Mouse (Mus musculus) embryonic facial prominence, embryonic 15.5 days (tissue): Measurements from ENCODE around the gene Them5. TPM values are rescaled to one million over a fixed set of nuclear protein-coding genes. Genes with fewer than 3 reads are reported as not detected.

ENCODE experiments used
- ATAC-seq: fragments of 200-750 bp; cut with Nextera tagmentation; 2 replicates; pipeline ENCODE4 v1.8.0; 2017; ENCODE audit warnings: low read depth, moderate TSS enrichment; ENCODE audit not compliant: insufficient number of reproducible peaks, low FRiP score, low TSS enrichment
- H3K27ac ChIP-seq: fragments of 300-500 bp; sonication (generic); replicated peaks from 2 replicates; pipeline ENCODE4 v1.5.1; 2015; ENCODE audit warnings: mild to moderate bottlenecking, inconsistent platforms
- H3K27me3 ChIP-seq: fragments of 300-500 bp; sonication (generic); 2 replicates; pipeline ENCODE4 v1.6.1; 2015; ENCODE audit warnings: inconsistent platforms
- H3K36me3 ChIP-seq: fragments of 300-500 bp; sonication (generic); 2 replicates; pipeline ENCODE4 v1.6.1; 2015; ENCODE audit warnings: mild to moderate bottlenecking, inconsistent platforms
- H3K4me1 ChIP-seq: fragments of 300-500 bp; sonication (generic); 2 replicates; pipeline ENCODE4 v1.6.1; 2015; ENCODE audit warnings: inconsistent platforms
- H3K4me2 ChIP-seq: fragments of 300-500 bp; sonication (generic); replicated peaks from 2 replicates; pipeline ENCODE4 v1.6.1; 2015; ENCODE audit warnings: mild to moderate bottlenecking, inconsistent platforms
- H3K4me3 ChIP-seq: fragments of 300-500 bp; sonication (generic); replicated peaks from 2 replicates; pipeline ENCODE4 v1.5.1; 2015; ENCODE audit warnings: mild to moderate bottlenecking, inconsistent platforms
- H3K9ac ChIP-seq: fragments of 300-500 bp; sonication (generic); 2 replicates; pipeline ENCODE4 v1.6.1; 2015; ENCODE audit warnings: inconsistent platforms
- H3K9me3 ChIP-seq: fragments of 300-500 bp; sonication (generic); replicated peaks from 2 replicates; pipeline ENCODE4 v1.6.1; 2016; ENCODE audit warnings: inconsistent platforms
- WGBS: fragments of 180-500 bp; shearing (Covaris S2); methylation state at CpG from one replicate; pipeline ENCODE4 v1.1.7; 2015; 5-methylcytosine and 5-hydroxymethylcytosine counted together
- polyA plus RNA-seq: library from polyadenylated mRNA; unstranded; fragments of >200 nt; fragmentation: Nextera tagmentation; extraction: Ambion mirVana; gene quantifications from 2 replicates; pipeline ENCODE4 v1.2.1, GENCODE M21; 2015

Gene Them5
- polyA plus RNA-seq, 1 experiment from 2014 or later = 99.8 TPM

DNA sequence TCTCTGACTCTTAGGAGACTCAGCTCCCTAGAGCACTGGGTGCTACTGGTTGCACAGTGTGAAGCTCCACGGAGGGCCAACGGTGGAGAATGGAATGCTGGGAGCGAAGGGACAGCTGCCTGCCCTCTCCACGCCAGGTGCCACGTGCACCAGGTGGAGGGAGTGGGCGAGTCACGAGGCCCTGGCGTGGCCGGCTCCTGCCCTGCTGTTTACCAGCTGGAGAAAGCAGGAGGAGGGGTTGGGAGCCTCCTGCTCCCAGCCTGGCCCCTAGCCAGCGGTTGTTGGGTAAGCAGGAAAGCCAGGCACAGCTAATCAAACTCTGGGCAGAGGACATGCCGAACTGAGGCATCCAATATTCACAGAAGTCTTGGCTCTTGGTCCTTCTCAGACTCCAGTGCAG is 29.7 kb downstream of the Them5 start:
- ATAC-seq = peak; percentile 41
- H3K4me3 ChIP-seq = peak overlapping the region; percentile 12; the same call in 1 of the 2 replicates
- peaks cover 29% of the 10 kb centered on the region for H3K4me1 ChIP-seq
- no peak overlapping the region for H3K9ac ChIP-seq
- H3K27ac ChIP-seq = peak overlapping the region; percentile 49
- no peaks in the 10 kb centered on the region for H3K27me3 ChIP-seq
- no peaks in the 10 kb centered on the region for H3K9me3 ChIP-seq
- WGBS = 6% methylated on average over 11 of the region's 11 CpGs
- peak overlapping the region; percentile 40 for H3K4me2 ChIP-seq
- no peaks in the 10 kb centered on the region for H3K36me3 ChIP-seq

DNA sequence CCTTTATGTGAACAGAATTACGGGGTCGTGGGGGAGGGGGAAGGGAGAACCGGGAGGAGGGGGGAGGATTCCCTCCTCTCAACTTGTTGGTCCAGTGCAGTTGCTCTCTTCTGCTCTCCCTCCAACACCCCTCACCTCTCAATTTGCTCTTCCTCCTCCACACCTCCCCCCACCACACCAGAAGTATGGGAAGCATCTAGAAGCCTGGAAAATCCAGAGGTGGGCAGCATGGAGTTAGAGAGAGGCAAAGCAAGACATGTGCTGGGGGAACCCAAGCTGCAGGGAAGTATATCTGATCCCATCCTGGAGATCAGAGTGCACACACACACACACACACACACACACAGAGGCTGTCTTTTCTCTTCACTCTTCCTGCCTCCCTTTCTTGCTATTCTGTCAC is 30.1 kb downstream of the Them5 start:
- Histone ChIP-seq H3K9ac (no peak overlapping the region), H3K4me3 (peak overlapping the region; percentile 12; the same call in 1 of the 2 replicates), H3K27me3 (no peaks in the 10 kb centered on the region), H3K36me3 (no peaks in the 10 kb centered on the region), H3K9me3 (no peaks in the 10 kb centered on the region), H3K4me1 (peaks cover 31% of the 10 kb centered on the region), H3K4me2 (peak overlapping the region; percentile 40), H3K27ac (no peak overlapping the region)
- WGBS = 4% methylated on average over 3 of the region's 3 CpGs
- ATAC-seq = no peak

DNA sequence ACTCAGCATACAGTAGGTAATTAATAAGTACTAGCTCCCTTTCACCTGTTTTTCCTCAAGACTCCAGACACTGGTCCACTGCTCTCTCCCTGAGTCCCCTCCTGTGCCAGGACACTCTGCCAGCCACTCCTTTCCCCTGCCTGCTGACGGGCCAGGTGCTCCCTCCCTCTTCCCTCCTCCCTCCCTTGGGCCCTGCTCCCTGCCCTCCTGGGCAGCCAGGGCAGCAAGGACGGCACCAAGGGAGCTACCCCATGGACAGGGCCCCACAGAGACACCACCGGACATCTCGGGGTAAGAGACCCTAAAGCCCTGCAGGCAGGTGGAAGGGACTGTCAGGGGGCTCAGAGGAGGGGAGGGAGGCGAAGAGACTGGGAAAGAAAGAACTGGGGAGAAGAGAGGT is 30.7 kb downstream of the Them5 start, which contains the start of gene Rorc:
Gene Rorc, plus strand, starts transcription at position 154 of the 400 bp plus-strand sequence.
- WGBS = 20% methylated on average over 5 of the region's 5 CpGs
- H3K36me3 ChIP-seq = no peaks in the 10 kb centered on the region
- peaks cover 37% of the 10 kb centered on the region for H3K4me1 ChIP-seq
- peak within 1 kb of the TSS; percentile 49 for H3K27ac ChIP-seq
- H3K27me3 ChIP-seq = no peaks in the 10 kb centered on the region
- H3K9me3 ChIP-seq = no peaks in the 10 kb centered on the region
- H3K4me2 ChIP-seq = peak within 1 kb of the TSS; percentile 42
- peak within 1 kb of the TSS; percentile 29 for H3K4me3 ChIP-seq
- ATAC-seq = no peak
- no peak within 1 kb of the TSS for H3K9ac ChIP-seq

DNA sequence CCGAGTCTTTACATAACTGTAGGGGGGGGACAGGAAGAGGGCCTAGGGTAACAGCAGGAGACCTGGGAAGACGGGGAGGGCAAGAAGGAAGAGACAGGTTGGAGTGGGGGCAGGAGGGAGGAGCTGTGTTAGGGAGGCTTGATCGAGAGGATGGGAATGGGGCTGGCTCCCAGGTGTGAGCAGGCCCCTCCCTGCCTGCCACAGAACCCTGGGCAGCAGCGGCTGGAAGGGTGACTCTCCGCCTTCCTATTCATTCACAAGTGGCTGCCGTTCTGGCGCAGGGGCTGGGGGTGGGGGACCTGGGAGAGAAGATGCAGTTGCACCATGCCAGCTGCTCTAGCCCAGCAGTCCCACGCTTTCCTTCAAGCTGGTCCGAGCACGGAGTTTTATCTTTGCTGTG is 31.2 kb downstream of the Them5 start:
- Histone ChIP-seq H3K9ac (no peak overlapping the region), H3K36me3 (no peaks in the 10 kb centered on the region), H3K27ac (no peak overlapping the region), H3K4me1 (peaks cover 37% of the 10 kb centered on the region), H3K4me3 (peak overlapping the region; percentile 29), H3K9me3 (no peaks in the 10 kb centered on the region), H3K27me3 (no peaks in the 10 kb centered on the region), H3K4me2 (peak overlapping the region; percentile 42)
- WGBS = 4% methylated on average over 10 of the region's 10 CpGs
- 0 out of 2 replicates have a peak, but pooled peaks have one; percentile 22 for ATAC-seq

DNA sequence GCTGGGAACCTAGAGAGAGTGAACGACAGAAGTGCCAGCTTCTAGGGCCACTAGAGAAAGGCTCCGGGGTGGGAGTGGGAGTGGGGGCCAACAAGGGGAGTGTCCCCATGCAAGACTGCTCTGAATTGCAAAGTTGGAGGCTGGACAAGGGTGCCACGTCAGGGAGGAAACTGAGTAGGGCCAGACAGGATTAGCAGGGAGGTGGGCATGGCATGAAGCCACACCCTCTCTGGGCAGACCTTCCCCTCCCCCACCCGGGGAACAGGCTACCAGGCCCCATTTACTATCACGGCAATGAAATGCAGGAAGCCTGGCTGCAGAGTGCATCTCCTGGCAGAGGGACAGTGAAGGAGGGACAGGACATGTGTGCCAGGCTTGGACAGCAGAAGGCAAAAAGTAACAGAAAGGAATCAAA is 31.7 kb downstream of the Them5 start:
- peak overlapping the region; percentile 29 for H3K4me3 ChIP-seq
- 0% methylated on average over 5 of the region's 5 CpGs for WGBS
- peak overlapping the region; percentile 42 for H3K4me2 ChIP-seq
- no peak overlapping the region for H3K9ac ChIP-seq
- H3K27ac ChIP-seq = no peak overlapping the region
- no peaks in the 10 kb centered on the region for H3K27me3 ChIP-seq
- H3K9me3 ChIP-seq = no peaks in the 10 kb centered on the region
- no peak for ATAC-seq
- peaks cover 37% of the 10 kb centered on the region for H3K4me1 ChIP-seq
- no peaks in the 10 kb centered on the region for H3K36me3 ChIP-seq

DNA sequence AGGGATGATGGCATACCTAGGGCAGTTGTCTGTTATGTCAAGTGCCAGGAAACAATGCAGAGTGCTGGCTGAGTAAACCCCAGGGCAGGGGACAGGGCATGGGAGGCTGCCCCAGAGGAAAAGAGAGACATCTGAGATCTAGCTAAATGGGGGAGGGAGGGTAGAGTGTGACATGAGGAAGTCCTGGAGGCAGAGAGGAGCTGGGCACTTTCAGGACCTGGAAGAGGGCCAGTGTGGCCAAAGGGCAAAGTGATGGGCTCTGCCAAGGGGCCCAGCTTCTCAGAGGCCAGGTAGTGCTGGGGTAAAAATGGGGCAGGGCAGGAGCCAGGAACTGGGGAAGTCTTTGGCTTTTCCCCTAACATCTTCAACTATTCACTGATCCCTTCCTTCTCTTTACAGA is 32.7 kb downstream of the Them5 start:
- Histone ChIP-seq H3K4me3 (no peak overlapping the region), H3K27me3 (no peaks in the 10 kb centered on the region), H3K4me1 (peaks cover 37% of the 10 kb centered on the region), H3K9ac (no peak overlapping the region), H3K36me3 (no peaks in the 10 kb centered on the region), H3K4me2 (no peak overlapping the region), H3K9me3 (no peaks in the 10 kb centered on the region), H3K27ac (no peak overlapping the region)
- no peak for ATAC-seq

DNA sequence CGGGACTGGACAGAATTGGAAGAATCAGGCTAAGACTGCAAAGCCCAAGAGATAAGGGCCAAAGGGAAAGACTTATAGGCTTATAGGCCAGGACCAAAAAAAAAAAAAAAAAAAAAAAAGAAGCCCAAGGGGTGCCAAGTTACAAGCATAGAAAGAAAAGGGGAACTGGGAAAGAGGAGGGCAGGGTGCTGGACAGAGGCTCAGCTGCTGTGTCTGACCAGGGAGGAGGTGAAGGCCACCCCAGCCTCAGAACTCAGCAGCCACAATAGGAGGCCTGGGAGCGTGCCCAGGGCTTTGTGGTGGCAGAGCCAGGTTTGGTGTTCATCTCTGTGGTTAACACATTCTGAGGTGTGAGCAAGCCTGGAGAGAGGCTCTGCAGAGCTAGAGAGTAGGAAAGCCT is 33.2 kb downstream of the Them5 start:
- Histone ChIP-seq H3K9me3 (no peaks in the 10 kb centered on the region), H3K27ac (no peak overlapping the region), H3K9ac (no peak overlapping the region), H3K36me3 (no peaks in the 10 kb centered on the region), H3K4me3 (no peak overlapping the region), H3K4me2 (no peak overlapping the region), H3K27me3 (no peaks in the 10 kb centered on the region), H3K4me1 (peaks cover 40% of the 10 kb centered on the region)
- 73% methylated on average over 2 of the region's 2 CpGs for WGBS
- no peak for ATAC-seq

DNA sequence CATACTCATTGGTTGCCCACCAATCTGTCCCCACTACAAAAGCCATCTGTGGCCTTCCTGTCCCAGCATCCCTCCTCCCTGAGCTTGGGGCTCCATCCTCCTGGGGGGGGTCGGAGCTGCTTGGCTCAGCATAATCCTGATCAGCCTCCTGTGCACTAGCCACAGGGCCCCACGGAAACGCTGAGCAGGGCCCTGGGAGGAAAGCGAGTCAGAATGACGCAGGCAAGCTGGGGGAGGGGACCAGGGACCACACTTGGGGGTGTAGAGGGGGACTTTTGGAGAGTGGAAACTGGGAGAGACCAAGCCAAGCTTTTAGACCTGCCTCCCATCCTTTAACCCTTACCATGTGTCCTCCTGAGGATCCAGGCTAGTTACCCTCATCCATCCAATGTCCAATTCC is 34.0 kb downstream of the Them5 start:
- Histone ChIP-seq H3K9me3 (no peaks in the 10 kb centered on the region), H3K9ac (no peak overlapping the region), H3K27ac (no peak overlapping the region), H3K27me3 (no peaks in the 10 kb centered on the region), H3K4me1 (peaks cover 42% of the 10 kb centered on the region), H3K4me3 (no peak overlapping the region), H3K4me2 (no peak overlapping the region), H3K36me3 (no peaks in the 10 kb centered on the region)
- WGBS = 58% methylated on average over 5 of the region's 5 CpGs
- no peak for ATAC-seq

DNA sequence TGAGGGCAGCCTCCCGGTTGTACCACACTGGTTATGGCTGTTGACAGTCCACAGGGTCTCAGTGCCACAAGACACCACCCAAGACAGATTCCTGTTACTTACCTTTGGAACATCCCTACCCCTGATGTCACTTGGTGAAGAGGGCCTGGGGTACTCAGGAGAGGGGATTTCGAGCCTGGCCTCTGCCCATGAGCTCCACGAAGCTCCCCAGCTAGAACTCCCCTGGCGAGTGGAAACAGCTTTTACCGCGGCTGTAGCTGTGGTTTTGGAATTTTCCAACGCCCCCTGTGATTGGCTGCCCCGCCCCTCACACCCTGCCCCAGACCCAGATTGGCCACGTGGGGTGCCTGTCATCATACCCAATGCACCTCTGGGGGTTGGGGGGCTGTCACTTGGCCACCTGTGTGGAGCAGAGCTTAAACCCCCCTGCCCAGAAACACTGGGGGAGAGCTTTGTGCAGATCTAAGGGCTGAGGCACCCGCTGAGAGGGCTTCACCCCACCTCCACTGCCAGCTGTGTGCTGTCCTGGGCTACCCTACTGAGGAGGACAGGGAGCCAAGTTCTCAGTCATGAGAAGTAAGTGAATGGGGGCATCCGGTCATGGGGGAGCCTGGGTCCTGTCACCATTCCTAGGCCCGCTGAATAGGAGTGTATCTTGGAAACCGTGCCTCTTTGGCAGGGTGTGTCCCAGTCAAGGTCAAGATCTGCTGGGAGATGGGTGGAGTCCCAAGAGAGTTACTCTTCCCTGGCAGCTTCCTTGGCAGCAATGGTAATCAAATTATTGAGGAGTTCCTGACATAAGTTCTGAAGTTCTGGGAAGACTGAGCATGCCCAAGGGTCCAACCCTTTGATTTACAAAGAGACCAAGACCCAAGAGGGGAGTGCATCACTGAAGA is 35.4 kb downstream of the Them5 start:
- H3K4me2 ChIP-seq = no peak overlapping the region
- H3K9ac ChIP-seq = no peak overlapping the region
- no peaks in the 10 kb centered on the region for H3K36me3 ChIP-seq
- WGBS = 17% methylated on average over 13 of the region's 13 CpGs
- peaks cover 32% of the 10 kb centered on the region for H3K4me1 ChIP-seq
- no peak overlapping the region for H3K4me3 ChIP-seq
- no peak for ATAC-seq
- H3K9me3 ChIP-seq = no peaks in the 10 kb centered on the region
- H3K27me3 ChIP-seq = no peaks in the 10 kb centered on the region
- H3K27ac ChIP-seq = no peak overlapping the region

DNA sequence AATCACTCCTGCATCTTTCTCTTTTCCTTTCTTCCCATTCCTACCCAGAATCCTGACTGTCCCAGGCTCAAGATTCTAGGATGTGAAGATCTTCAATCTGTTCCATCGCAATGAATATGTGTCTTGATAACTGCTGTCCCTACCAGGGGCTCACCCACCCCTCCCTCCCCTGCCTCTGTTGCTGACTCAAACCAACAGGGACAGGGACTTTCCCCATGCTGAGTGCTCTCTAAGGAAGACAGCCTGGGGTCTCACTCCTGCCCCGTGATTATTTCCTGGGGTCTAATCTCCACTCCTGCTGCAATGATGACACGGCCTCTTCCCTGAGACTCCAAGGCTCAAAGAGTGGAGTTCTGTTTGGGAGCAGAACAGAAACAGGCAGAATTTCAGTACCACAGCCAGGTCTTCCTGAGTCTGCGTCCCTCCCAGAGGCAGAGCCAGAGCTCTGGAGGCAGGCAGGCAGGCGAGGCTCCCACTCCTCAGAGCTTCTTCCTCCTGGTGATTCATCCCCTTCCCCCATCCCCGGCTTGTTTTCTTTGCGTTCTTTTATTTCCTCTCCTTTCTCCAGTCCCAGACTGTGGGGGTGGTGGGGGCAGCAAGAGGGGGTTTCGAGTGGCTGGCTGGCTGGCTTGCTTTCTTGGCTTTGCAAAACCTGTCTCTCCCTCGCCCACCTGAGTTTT is 38.1 kb downstream of the Them5 start:
- H3K27me3 ChIP-seq = no peaks in the 10 kb centered on the region
- H3K36me3 ChIP-seq = no peaks in the 10 kb centered on the region
- H3K9me3 ChIP-seq = no peaks in the 10 kb centered on the region
- no peak overlapping the region for H3K4me3 ChIP-seq
- peaks cover 14% of the 10 kb centered on the region for H3K4me1 ChIP-seq
- no peak overlapping the region for H3K9ac ChIP-seq
- ATAC-seq = no peak
- 20% methylated on average over 9 of the region's 9 CpGs for WGBS
- no peak overlapping the region for H3K4me2 ChIP-seq
- no peak overlapping the region for H3K27ac ChIP-seq

DNA sequence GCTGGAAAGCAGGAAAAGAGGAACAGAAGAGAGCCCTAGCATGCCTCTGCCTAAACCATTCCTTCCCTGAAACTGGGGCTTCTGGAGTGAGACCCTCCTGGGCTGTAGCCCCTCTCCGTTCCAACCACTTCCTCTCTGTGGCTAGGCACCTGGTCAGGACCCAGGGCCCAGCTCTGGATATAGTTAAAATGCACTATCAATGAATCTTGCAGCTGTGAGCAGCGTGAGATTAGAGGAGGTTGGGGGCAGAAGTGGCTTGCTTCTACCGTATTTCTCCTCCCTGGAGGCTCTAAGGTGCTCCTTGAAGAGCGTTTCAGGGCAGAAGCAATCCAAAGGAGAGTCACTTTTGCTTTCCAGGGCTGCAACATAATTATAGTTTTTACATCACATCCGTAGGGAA is 40.4 kb downstream of the Them5 start:
- no peaks in the 10 kb centered on the region for H3K27me3 ChIP-seq
- H3K36me3 ChIP-seq = no peaks in the 10 kb centered on the region
- WGBS = 63% methylated on average over 5 of the region's 5 CpGs
- no peaks in the 10 kb centered on the region for H3K9me3 ChIP-seq
- no peak for ATAC-seq
- H3K4me1 ChIP-seq = peaks cover 8% of the 10 kb centered on the region
- no peak overlapping the region for H3K27ac ChIP-seq
- H3K9ac ChIP-seq = no peak overlapping the region
- no peak overlapping the region for H3K4me2 ChIP-seq
- H3K4me3 ChIP-seq = no peak overlapping the region
